Comparison of ENCODE assay signal across 8 mouse cellular contexts in genomic region chr2:160739647-160740356, GRCm38 (mm10). TPM values are rescaled to one million over a fixed set of nuclear protein-coding genes. Genes with fewer than 3 reads are reported as not detected.
DNase-seq lines count a peak whose midpoint lies in the region; ATAC-seq and TF ChIP-seq lines count a peak whose summit lies in the region.

No protein-coding gene starts in this region.

- WGBS in heart, postnatal 0 days: 33% methylated on average over 2 of the region's 2 CpGs
- 45% methylated on average over 2 of the region's 2 CpGs for WGBS in forebrain, postnatal 0 days

- ATAC-seq in heart, postnatal 0 days (ENCODE audit: insufficient read depth, low read depth): peak; percentile 39; the same call in 1 of the 2 replicates
- ATAC-seq in forebrain, postnatal 0 days: no peak

- TF ChIP-seq EP300 in heart, postnatal 0 days (IDR thresholded peaks at IDR 0.05; ENCODE audit: low read depth): no peak

- no peak for TF ChIP-seq CTCF in heart, postnatal 0 days (IDR thresholded peaks at IDR 0.05; ENCODE audit: low read depth)
- no peak for TF ChIP-seq CTCF in forebrain, postnatal 0 days (IDR thresholded peaks at IDR 0.05; ENCODE audit: low read depth)

- peak overlapping the region; percentile 76 for H3K27ac ChIP-seq in heart, postnatal 0 days (ENCODE audit: low read depth)
- 0 out of 2 replicates have a peak overlapping the region, but pooled peaks have one; percentile 15 for H3K27ac ChIP-seq in forebrain, postnatal 0 days (ENCODE audit: low read depth, low read length)

- intact Hi-C loops in heart, postnatal 10 days (cut with DNase I): no loop called here

- peak; percentile 48 for DNase-seq in heart, postnatal 0 days (ENCODE audit: low spot score)
- DNase-seq in heart, postnatal 10 days: no peak
- DNase-seq in R1 (ENCODE audit: low read depth, low spot score): peak; percentile 46
- no peak for DNase-seq in forebrain, postnatal 0 days
- DNase-seq in kidney, postnatal 10 days: peak; percentile 41
- DNase-seq in embryo, embryonic 11 days: no peak
- no peak for DNase-seq in c-Kit-positive CD71-positive TER-119-positive erythroid progenitor cells, embryonic 14.5 days (ENCODE audit: low spot score)
- DNase-seq in right cerebral cortex, adult 18-20 months: no peak

- H3K36me3 ChIP-seq in heart, postnatal 0 days (replicated peaks; ENCODE audit: control insufficient read depth, insufficient read depth, low read length): peaks cover 9% of the 10 kb centered on the region; the same call in 1 of the 2 replicates
- H3K36me3 ChIP-seq in forebrain, postnatal 0 days (ENCODE audit: insufficient read depth): peaks cover 16% of the 10 kb centered on the region

- H3K9me3 ChIP-seq in heart, postnatal 0 days (replicated peaks; ENCODE audit: control insufficient read depth, low read length): no peaks in the 10 kb centered on the region
- H3K9me3 ChIP-seq in forebrain, postnatal 0 days (ENCODE audit: low read length): no peaks in the 10 kb centered on the region

- H3K4me2 ChIP-seq in heart, postnatal 0 days (ENCODE audit: low read depth, low read length): no peak overlapping the region
- H3K4me2 ChIP-seq in forebrain, postnatal 0 days (ENCODE audit: low read depth): no peak overlapping the region

- H3K4me1 ChIP-seq in heart, postnatal 0 days (ENCODE audit: control insufficient read depth, insufficient read depth): peaks cover 80% of the 10 kb centered on the region
- H3K4me1 ChIP-seq in forebrain, postnatal 0 days (ENCODE audit: insufficient read depth): peaks cover 12% of the 10 kb centered on the region; the same call in 1 of the 2 replicates

- no peak overlapping the region for H3K4me3 ChIP-seq in heart, postnatal 0 days (ENCODE audit: low read depth, low read length)
- H3K4me3 ChIP-seq in forebrain, postnatal 0 days (ENCODE audit: low read depth, low read length): no peak overlapping the region

- no peaks in the 10 kb centered on the region for H3K27me3 ChIP-seq in heart, postnatal 0 days (ENCODE audit: control insufficient read depth, insufficient read depth, low read length)
- no peaks in the 10 kb centered on the region for H3K27me3 ChIP-seq in forebrain, postnatal 0 days (ENCODE audit: insufficient read depth, low read length)

- H3K9ac ChIP-seq in heart, postnatal 0 days (replicated peaks; ENCODE audit: low read depth, low read length): no peak overlapping the region
- no peak overlapping the region for H3K9ac ChIP-seq in forebrain, postnatal 0 days

RNA-seq across cellular contexts. Expression of gene Plcg1, which starts 8.7 kb away (rescaled TPM):
- total RNA-seq in heart, postnatal 0 days (2014; rRNA removed; ENCODE audit: low replicate concordance): 43.9 and 53.4 TPM in 2 replicates
- 18.3 and 21.6 TPM in 2 replicates for polyA plus RNA-seq in heart, postnatal 0 days (2015; fragmentation: Nextera tagmentation; extraction: Ambion mirVana)
- total RNA-seq in heart, postnatal 10 days (2021): 10 to 100 TPM; 97.2 to 99.0 TPM
- total RNA-seq in forebrain, postnatal 0 days (2014; rRNA removed): 119 and 139 TPM in 2 replicates
- polyA plus RNA-seq in forebrain, postnatal 0 days (2015; fragmentation: Nextera tagmentation; extraction: Ambion mirVana): 36.9 and 48.2 TPM in 2 replicates

Comparison
In these comparisons a context has a peak if more than half of its experiments do, and no peak if none do; other contexts are left out.
1. DNase-seq: peak in heart, postnatal 0 days (single experiment), R1 (single experiment) and kidney, postnatal 10 days (single experiment); none in heart, postnatal 10 days (0 of 2), forebrain, postnatal 0 days (single experiment), embryo, embryonic 11 days (single experiment), c-Kit-positive CD71-positive TER-119-positive erythroid progenitor cells, embryonic 14.5 days (single experiment) and right cerebral cortex, adult 18-20 months (single experiment).